Mouse (Mus musculus) A20 (cell line): ENCODE measurements around the gene Aldh3a1.
A peak's percentile ranks its signal among the peaks of the same experiment; 100 is the strongest.

Source experiments
- DNase-seq: peaks from one replicate; pipeline ENCODE4 v3.0.0-alpha.2; 2011; ENCODE audit warnings: low read depth, low spot score

Gene Aldh3a1

DNA sequence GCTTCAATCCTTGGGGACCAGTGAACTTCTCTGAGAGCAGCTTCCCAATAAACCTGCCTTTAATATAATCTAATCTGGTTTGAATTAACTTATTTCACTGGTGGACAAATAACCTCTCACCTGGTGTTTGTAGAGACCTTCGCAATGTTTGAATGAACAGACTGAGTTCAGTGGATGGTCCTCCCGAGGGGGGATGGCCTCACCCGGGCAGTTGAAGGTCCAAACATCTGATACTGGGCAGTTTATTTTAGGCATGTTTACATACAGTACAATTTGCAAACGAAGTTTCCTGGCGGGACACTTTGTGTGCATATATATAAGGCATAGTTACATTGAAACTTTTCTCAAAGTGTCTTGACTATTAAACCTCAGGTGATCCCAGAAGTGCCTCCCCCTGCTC, 26.8 kb downstream of the Aldh3a1 start:
- no peak for DNase-seq

DNA sequence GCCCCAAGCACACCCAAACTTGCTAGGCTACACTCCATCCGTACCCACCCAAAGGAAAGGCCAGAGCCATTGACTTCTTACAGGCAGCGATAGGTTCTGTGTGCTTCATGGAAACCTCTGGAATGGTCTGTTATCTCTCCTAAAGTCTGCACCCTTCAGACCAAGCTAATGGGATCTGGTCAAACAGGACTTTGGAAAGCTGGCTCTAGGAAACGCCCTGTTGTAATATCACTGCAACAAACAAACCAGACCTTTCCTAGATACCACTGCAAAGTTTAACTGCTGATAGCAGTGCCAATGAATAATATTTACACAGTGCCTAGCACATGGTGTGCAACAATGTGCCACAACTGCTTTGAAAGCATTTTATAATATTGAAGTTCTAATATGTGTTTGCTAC, 28.7 kb downstream of the Aldh3a1 start:
- DNase-seq: no peak

DNA sequence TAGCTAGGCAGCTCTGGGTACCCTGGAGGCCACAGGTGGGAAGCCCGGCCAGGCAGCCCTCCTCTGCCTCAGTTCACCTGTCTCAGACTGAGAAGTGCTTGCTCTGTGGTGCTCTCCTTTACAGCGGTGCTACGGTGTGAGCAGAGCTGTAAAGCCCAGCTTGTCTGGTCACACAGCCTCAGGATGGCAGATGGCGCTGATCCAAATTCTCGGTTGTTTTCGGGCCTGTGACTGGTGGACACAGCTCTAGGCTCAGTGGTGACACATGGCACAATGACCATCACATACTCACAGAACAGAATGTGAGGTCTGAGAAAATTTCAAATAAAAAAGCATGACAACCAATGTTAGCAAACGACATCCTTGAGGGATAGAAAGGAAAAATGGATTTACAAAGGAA, 37.1 kb downstream of the Aldh3a1 start:
- DNase-seq: no peak

DNA sequence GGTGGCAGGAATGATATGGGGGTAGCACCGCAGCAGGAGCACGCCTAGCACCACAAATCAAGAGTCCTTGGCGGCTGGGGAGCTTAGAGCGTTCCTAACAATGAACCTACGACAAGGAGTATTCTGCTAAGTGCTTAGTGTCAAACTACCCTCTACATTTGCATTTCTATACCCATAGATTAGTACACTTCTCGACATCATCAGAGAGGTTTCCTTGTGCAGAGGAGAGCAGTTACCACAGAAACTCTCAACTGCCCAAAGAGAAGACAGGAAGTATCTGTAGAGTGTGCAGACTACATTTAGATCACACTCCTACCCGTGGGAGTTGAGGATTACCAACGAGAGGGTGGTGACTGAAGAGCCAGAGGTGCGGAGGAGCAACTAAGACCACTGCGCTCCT, 44.4 kb downstream of the Aldh3a1 start:
- DNase-seq: no peak

DNA sequence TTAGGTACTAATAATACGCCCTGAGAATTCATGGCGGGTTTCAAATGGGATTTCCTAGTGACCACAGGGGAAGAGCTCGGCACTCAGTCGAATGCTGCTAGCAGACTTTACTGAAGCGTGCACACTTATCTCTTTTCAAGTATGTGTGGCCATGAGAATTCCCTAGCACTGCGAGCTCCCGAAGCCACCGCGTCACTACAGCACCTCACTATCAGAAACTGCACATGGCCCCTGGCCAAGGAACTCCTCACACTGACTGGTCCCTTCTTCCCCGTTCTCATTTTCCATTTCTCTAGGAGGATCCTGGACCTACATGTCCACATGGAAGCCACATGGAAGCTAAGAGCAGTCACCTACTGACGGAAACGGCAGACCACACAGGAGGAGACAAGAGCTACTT, 45.5 kb downstream of the Aldh3a1 start:
- DNase-seq: no peak

DNA sequence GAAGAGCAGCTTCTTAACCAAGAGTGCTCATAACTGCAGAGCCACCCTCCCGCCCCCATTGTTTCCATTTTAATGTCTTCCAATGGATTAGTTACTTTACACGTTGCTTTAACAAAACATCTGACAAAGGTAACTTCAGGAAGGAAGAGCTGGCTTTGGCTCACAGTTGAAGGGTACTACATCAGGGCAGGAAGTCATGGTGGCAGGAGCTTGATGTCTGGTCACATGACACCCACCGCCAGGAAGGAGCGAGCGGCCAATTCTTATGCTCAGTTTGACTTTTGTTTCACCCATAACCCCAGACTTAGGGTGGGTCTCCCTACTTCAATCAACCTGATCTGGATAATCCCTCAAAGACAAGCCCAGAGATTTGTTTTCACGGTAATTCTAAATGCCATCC, 51.8 kb downstream of the Aldh3a1 start:
- DNase-seq: no peak

DNA sequence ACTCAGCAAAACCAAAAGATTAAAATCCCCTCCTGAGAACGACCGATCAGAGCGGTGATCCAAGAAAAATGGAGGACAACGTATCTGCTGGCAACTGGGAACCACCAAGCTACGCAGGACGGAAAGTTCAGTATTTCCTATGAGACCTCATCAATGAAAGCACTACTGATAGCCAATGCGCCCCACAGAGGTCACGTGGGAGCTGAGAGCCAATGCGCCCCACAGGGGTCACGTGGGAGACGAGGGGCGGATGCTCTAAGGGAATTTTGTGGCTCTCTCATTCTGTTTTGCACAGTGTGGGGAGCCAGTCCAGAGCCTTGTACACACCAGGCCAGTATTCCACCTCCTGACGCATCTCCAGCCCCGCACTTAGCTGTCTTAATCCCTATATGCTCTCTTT, 55.2 kb downstream of the Aldh3a1 start:
- no peak for DNase-seq

DNA sequence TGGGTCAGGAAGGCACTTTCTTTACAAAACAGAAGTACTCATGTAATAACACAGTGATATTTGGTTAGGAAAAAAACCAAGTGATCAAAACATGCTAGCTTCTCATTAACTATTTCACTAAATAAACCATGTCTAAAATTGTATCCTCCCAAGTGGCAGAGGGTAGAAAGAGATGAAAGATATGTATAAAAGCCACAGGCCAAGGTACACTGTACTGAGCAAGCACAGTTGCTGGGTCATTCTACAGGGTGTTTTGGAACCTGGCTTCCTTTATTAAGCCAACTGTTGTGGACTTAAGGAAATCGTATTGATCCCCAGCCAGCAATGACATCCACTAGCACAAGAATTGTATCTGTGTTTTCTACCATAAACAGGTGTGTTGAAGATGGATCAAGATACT, 56.5 kb downstream of the Aldh3a1 start:
- DNase-seq: no peak

DNA sequence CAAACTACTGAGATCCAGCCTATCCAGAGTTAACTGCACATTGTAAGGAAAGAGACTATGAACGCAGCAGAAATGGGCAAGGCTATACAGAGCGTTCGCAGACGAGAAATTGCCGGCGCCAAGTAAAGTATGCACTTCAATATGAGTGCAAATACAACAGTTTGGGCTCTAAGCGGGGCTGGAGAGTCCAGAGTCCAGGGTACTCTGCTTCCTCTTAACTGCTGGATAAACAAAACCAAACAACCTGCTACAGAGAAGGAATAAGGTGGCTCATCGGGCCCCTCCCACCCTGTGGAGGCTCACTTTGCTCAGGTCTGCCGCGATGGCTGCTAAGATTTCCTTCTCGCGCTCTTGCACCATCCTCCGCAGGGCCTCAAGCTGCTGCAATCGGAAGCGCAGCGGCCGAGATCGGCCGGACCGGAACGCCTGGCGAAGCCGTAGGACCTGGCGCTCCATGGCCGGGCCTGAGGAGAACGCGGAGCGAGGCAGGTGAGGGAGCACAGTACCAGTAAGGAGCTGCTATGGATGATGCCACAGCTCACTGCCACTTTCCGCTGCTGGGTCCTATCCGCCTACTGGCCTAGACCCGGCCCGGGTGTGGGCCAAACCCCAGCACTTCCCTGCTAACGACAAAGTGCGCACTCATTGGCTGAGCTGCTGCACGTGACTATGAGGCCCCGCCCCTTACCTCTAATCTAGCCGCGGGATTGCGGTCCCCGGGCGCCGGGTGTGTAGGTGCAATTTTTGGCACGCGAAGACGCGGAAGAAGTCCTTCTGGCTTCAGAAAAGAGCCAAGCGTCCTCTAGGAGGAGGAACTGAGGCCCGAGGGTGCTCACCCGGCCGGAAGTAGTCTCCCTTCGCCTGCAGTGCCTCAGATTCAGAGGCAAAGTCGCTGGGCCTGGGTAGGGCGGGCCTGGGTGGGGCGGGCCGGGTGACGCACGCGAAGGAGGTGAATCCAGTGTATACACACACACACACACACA, 59.5 kb downstream of the Aldh3a1 start, which contains the start of gene Aldh3a2:
Gene Aldh3a2 (minus strand): TSS at position 914 of the 983 bp plus-strand sequence.
- peak; percentile 98 for DNase-seq
